Mouse (Mus musculus): ENCODE data around the gene Blcap.

The Blcap gene

GRCm38 (mm10) chr2:157522556-157522955, 48.5 kb downstream of the Blcap start:
- no peak for DNase-seq (ENCODE audit: inconsistent age in 2 of 2, low spot score in 1 of 2)

- DNase-seq (ENCODE audit: inconsistent age in 2 of 2, low spot score in 1 of 2), result peak in 1 of 2 experiments; percentile 66
Measured at GRCm38 (mm10) chr2:157520496-157520895, 50.6 kb downstream of the Blcap start.

- peak in 1 of 2 experiments; percentile 31 for DNase-seq (ENCODE audit: inconsistent age in 2 of 2, low spot score in 1 of 2)
Measured at GRCm38 (mm10) chr2:157519452-157519851, 51.6 kb downstream of the Blcap start.

- DNase-seq (ENCODE audit: inconsistent age in 2 of 2, low spot score in 1 of 2), result no peak
Measured at GRCm38 (mm10) chr2:157518451-157518850, 52.6 kb downstream of the Blcap start.

- DNase-seq (ENCODE audit: inconsistent age in 2 of 2, low spot score in 1 of 2), result no peak
Measured at GRCm38 (mm10) chr2:157517526-157517925, 53.5 kb downstream of the Blcap start.

- no peak for DNase-seq (ENCODE audit: inconsistent age in 2 of 2, low spot score in 1 of 2)
Measured at GRCm38 (mm10) chr2:157514353-157514752, 56.7 kb downstream of the Blcap start.

- DNase-seq (ENCODE audit: inconsistent age in 2 of 2, low spot score in 1 of 2), result peak in 1 of 2 experiments; percentile 74
Measured at GRCm38 (mm10) chr2:157513737-157514208, 57.3 kb downstream of the Blcap start.

- no peak for DNase-seq (ENCODE audit: inconsistent age in 2 of 2, low spot score in 1 of 2)
Measured at GRCm38 (mm10) chr2:157512859-157513258, 58.2 kb downstream of the Blcap start.

- peak in 1 of 2 experiments; percentile 43 for DNase-seq (ENCODE audit: inconsistent age in 2 of 2, low spot score in 1 of 2)
Measured at GRCm38 (mm10) chr2:157510031-157510430, 61.0 kb downstream of the Blcap start.

- peak; percentile 52 to 87 for DNase-seq (ENCODE audit: inconsistent age in 2 of 2, low spot score in 1 of 2)
Measured at GRCm38 (mm10) chr2:157509182-157509581, 61.9 kb downstream of the Blcap start.

GRCm38 (mm10) chr2:157506779-157507178, 64.3 kb downstream of the Blcap start:
- peak; percentile 36 to 64 for DNase-seq (ENCODE audit: inconsistent age in 2 of 2, low spot score in 1 of 2)

Data from adrenal gland, adult (tissue).